Mouse (Mus musculus) liver, adult 2 months (tissue): ENCODE data around the gene Prkaa1. TPM values are rescaled to one million over a fixed set of nuclear protein-coding genes. Genes with fewer than 3 reads are reported as not detected.
A peak's percentile ranks its signal among the peaks of the same experiment; 100 is the strongest.

ENCODE experiments used
- DNase-seq: peaks from one replicate; pipeline ENCODE4 v3.0.0-alpha.2; 2011; ENCODE audit warnings: low read depth, low spot score; ENCODE audit errors: extremely low read depth
- H3K27ac ChIP-seq: fragments of 200-500 bp; replicated peaks from 2 replicates; pipeline ENCODE4 v1.5.1; 2012; ENCODE audit warnings: low read depth, mild to moderate bottlenecking, control low read depth, inconsistent platforms, low read length; ENCODE audit not compliant: insufficient read depth
- H3K27me3 ChIP-seq: fragments of 200-500 bp; 2 replicates; pipeline ENCODE4 v1.6.1; 2012; ENCODE audit warnings: mild to moderate bottlenecking, moderate library complexity, low read length, inconsistent platforms; ENCODE audit not compliant: control insufficient read depth, insufficient read depth
- H3K36me3 ChIP-seq: fragments of 200-500 bp; 2 replicates; pipeline ENCODE4 v1.6.1; 2012; ENCODE audit warnings: low read length, inconsistent platforms; ENCODE audit not compliant: control insufficient read depth, insufficient read depth
- H3K4me1 ChIP-seq: fragments of 200-500 bp; 2 replicates; pipeline ENCODE4 v1.6.1; 2011; ENCODE audit warnings: low read length; ENCODE audit not compliant: control insufficient read depth, insufficient read depth
- H3K4me3 ChIP-seq: fragments of 200-500 bp; 2 replicates; pipeline ENCODE4 v1.5.1; 2011; ENCODE audit warnings: low read depth, mild to moderate bottlenecking, control low read depth, low read length, moderate library complexity; ENCODE audit not compliant: insufficient read depth
- H3K79me2 ChIP-seq: fragments of 200-500 bp; 2 replicates; pipeline ENCODE4 v1.6.1; 2012; ENCODE audit warnings: inconsistent platforms, mild to moderate bottlenecking, low read length, moderate library complexity; ENCODE audit not compliant: control insufficient read depth, insufficient read depth
- H3K9ac ChIP-seq: fragments of 200-500 bp; 2 replicates; pipeline ENCODE4 v1.6.1; 2012; ENCODE audit warnings: low read depth, mild to moderate bottlenecking, control low read depth, inconsistent platforms, low read length
- CTCF ChIP-seq: fragments of 200-500 bp; IDR thresholded peaks from 2 replicates; pipeline ENCODE4 v1.5.1; 2011; ENCODE audit warnings: low read depth, low read length, control low read depth
- POLR2A ChIP-seq: fragments of 200-500 bp; IDR thresholded peaks from 2 replicates; pipeline ENCODE4 v1.6.1; 2011; ENCODE audit warnings: low read length, control low read depth; ENCODE audit not compliant: insufficient read depth; ENCODE audit errors: extremely low read depth
- WGBS: fragments of 180-500 bp; shearing (Covaris S2); methylation state at CpG from one replicate; pipeline ENCODE4 v1.1.7; 2018; 5-methylcytosine and 5-hydroxymethylcytosine counted together
- polyA plus RNA-seq: library from polyadenylated mRNA; depleted of rRNA; stranded (reverse); fragments of >200 nt; gene quantifications from 2 replicates; pipeline ENCODE4 v1.2.3, GENCODE M21; 2012
- total RNA-seq: library from RNA; depleted of rRNA; stranded (reverse); fragments of >200 nt; gene quantifications from 2 replicates; pipeline ENCODE4 v1.2.3, GENCODE M21; 2014

Prkaa1 gene
- total and polyA plus RNA-seq, 2 experiments: 1.8 to 7.8 TPM

- peak; percentile 70 for DNase-seq
- peak overlapping the region; percentile 78 for H3K4me3 ChIP-seq
- peaks cover 8% of the 10 kb centered on the region; the same call in 1 of the 2 replicates for H3K4me1 ChIP-seq
Measured at GRCm38 (mm10) chr15:5117031-5117601, 26.5 kb upstream of the Prkaa1 start.

GRCm38 (mm10) chr15:5118626-5119025, 25.0 kb upstream of the Prkaa1 start:
- Histone ChIP-seq H3K27me3 (no peaks in the 10 kb centered on the region), H3K9ac (no peak overlapping the region), H3K4me3 (no peak overlapping the region), H3K27ac (no peak overlapping the region), H3K79me2 (peaks cover 5% of the 10 kb centered on the region), H3K36me3 (peaks cover 36% of the 10 kb centered on the region), H3K4me1 (peaks cover 8% of the 10 kb centered on the region; the same call in 1 of the 2 replicates)
- TF ChIP-seq CTCF (no peak), POLR2A (no peak)
- DNase-seq: no peak
- WGBS: 78% methylated on average over 9 of the region's 9 CpGs

More at GRCm38 (mm10) chr15:5117031-5117601, 26.5 kb upstream of the Prkaa1 start:
- Histone ChIP-seq H3K36me3 (peaks cover 31% of the 10 kb centered on the region), H3K27ac (peak overlapping the region; percentile 50), H3K79me2 (peaks cover 5% of the 10 kb centered on the region), H3K9ac (peak overlapping the region; percentile 91), H3K27me3 (no peaks in the 10 kb centered on the region)
- WGBS: under 1% methylated on average over 22 of the region's 22 CpGs
- TF ChIP-seq CTCF (no peak), POLR2A (no peak)

GRCm38 (mm10) chr15:5119192-5119591, 24.5 kb upstream of the Prkaa1 start:
- peaks cover 8% of the 10 kb centered on the region; the same call in 1 of the 2 replicates for H3K4me1 ChIP-seq
- H3K27ac ChIP-seq: no peak overlapping the region
- H3K9ac ChIP-seq: no peak overlapping the region
- peaks cover 5% of the 10 kb centered on the region for H3K79me2 ChIP-seq
- H3K4me3 ChIP-seq: no peak overlapping the region
- DNase-seq: no peak
- TF ChIP-seq POLR2A (no peak), CTCF (no peak)
- peaks cover 37% of the 10 kb centered on the region for H3K36me3 ChIP-seq
- 81% methylated on average over 2 of the region's 2 CpGs for WGBS
- H3K27me3 ChIP-seq: no peaks in the 10 kb centered on the region

- H3K27me3 ChIP-seq: no peaks in the 10 kb centered on the region
- no peak for DNase-seq
- H3K79me2 ChIP-seq: peaks cover 5% of the 10 kb centered on the region
- TF ChIP-seq CTCF (no peak), POLR2A (no peak)
- 94% methylated on average over 2 of the region's 2 CpGs for WGBS
- peaks cover 37% of the 10 kb centered on the region for H3K36me3 ChIP-seq
- no peak overlapping the region for H3K4me3 ChIP-seq
- H3K4me1 ChIP-seq: peaks cover 8% of the 10 kb centered on the region; the same call in 1 of the 2 replicates
- H3K9ac ChIP-seq: no peak overlapping the region
- H3K27ac ChIP-seq: no peak overlapping the region
Measured at GRCm38 (mm10) chr15:5119707-5120106, 24.0 kb upstream of the Prkaa1 start.

GRCm38 (mm10) chr15:5121535-5122313, 21.9 kb upstream of the Prkaa1 start:
- Histone ChIP-seq H3K36me3 (peaks cover 37% of the 10 kb centered on the region), H3K9ac (no peak overlapping the region), H3K4me3 (no peak overlapping the region), H3K79me2 (peaks cover 2% of the 10 kb centered on the region), H3K27me3 (no peaks in the 10 kb centered on the region), H3K27ac (no peak overlapping the region), H3K4me1 (peaks cover 3% of the 10 kb centered on the region; the same call in 1 of the 2 replicates)
- peak; percentile 69 for DNase-seq
- WGBS: 83% methylated on average over 12 of the region's 12 CpGs
- no peak for TF ChIP-seq POLR2A
- no peak for TF ChIP-seq CTCF

GRCm38 (mm10) chr15:5126456-5126855, 17.2 kb upstream of the Prkaa1 start:
- Histone ChIP-seq H3K9ac (no peak overlapping the region), H3K79me2 (no peaks in the 10 kb centered on the region), H3K36me3 (peaks cover 6% of the 10 kb centered on the region), H3K27me3 (no peaks in the 10 kb centered on the region), H3K4me1 (no peaks in the 10 kb centered on the region), H3K27ac (no peak overlapping the region), H3K4me3 (no peak overlapping the region)
- WGBS: 64% methylated on average over 4 of the region's 4 CpGs
- DNase-seq: no peak
- no peak for TF ChIP-seq CTCF
- no peak for TF ChIP-seq POLR2A
